Mouse (Mus musculus): ENCODE measurements around the gene Ttf2. TPM values are rescaled to one million over a fixed set of nuclear protein-coding genes. Genes with fewer than 3 reads are reported as not detected.

The Ttf2 gene
- total RNA-seq, 4 experiments from 2014 or later, result 1.1 to 1.5 (median 1.3) TPM

- no peak for DNase-seq (ENCODE audit: low spot score in 2 of 2)
These were observed 52.6 kb downstream of the Ttf2 start for GRCm38 (mm10) chr3:100916844-100917243.

DNA sequence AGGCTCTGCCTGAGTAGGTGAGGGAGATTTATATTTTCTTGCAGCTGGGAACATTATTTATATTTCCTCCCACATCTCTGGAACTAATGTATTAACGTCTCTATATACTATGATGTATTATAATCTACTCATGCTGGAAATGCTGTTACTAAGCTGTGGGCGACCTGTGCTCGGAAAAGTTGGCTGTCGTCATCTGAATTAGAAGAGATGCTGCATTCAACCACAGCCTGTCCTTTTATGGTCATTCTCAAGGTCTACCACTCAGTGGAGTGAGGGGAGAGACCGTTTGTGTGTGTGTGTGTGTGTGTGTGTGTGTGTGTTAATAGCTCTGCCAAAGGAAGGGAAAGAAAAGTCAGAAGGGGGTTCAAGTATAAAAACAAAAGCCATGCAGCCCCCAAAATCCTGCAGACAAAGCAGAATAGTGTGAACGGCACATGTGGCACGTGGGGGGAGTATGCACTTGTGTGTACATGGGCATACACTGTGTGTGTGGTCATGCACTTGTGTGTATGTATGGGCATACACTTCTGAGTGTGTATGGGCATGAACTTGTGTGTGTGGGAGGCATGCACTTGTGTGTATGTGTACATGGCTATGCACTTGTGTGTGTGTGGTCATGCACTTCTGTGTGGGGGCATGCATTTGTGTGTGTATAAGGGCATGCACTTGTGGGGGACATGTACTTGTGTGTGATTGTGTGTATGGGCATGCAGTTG, 57.8 kb downstream of the Ttf2 start:
- no peak for DNase-seq (ENCODE audit: low spot score in 2 of 2)

DNA sequence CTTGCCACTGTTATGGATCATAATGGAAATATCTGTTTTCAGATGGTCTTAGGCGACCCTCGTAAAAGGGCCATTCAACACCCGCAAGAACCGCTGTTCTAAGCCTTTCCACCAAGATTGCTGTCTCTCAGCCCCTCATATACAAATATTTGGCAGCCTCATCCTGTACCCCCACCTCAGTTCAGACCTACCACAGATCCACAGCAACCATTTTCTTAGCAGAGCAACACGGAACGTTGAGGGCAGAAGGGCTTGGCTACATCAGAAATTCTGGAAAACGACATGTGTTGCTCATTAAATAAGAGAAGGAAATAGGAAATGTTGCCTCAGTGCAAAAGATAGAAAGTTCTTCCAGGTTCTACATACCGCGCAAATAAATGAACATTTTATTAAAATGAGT, 58.4 kb downstream of the Ttf2 start:
- no peak for DNase-seq (ENCODE audit: low spot score in 2 of 2)

GRCm38 (mm10) chr3:100910621-100911020, 58.8 kb downstream of the Ttf2 start:
- no peak for DNase-seq (ENCODE audit: low spot score in 2 of 2)

GRCm38 (mm10) chr3:100908594-100908993, 60.9 kb downstream of the Ttf2 start:
- no peak for DNase-seq (ENCODE audit: low spot score in 2 of 2)

GRCm38 (mm10) chr3:100906916-100907315, 62.5 kb downstream of the Ttf2 start:
- DNase-seq (ENCODE audit: low spot score in 2 of 2), result no peak

DNA sequence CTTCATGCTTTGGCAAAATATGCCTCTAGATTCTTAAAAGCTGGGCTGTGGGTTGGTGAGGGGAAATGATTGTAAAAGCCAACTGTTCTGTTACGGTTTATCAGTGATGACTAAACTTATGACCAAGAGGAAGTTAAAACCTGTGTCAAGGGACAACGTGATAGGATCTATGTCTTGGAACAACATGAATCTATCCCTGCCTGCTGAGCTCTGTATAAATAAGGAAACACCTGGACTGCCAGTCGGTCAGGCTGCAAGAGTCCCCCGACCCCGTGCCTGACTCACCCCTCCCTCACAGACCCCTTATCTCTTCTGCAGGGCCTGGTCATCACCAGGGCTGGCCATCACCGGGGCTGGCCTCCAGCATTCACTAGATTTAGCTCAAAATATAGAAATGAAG, 63.3 kb downstream of the Ttf2 start:
- DNase-seq (ENCODE audit: low spot score in 2 of 2), result no peak

DNA sequence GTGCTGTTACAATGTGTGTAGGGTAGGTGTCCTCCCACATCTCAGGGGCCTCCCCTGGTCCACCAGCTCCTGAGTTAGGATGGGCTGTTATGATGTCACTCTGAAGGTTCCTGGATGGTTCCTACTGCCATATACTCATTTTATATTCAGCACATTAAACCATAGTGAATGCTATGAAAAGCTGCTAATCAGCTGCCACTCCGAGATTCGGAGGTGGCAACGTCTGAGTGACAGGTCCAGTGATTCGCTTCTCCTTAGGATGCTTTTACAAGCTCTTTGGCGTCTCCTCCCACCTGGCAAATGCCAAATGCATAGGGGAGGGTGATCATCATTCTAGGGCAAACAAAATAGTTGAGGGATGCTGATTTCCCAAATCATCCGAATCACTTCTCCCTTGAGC, 74.0 kb downstream of the Ttf2 start:
- DNase-seq (ENCODE audit: low spot score in 2 of 2), result no peak

DNA sequence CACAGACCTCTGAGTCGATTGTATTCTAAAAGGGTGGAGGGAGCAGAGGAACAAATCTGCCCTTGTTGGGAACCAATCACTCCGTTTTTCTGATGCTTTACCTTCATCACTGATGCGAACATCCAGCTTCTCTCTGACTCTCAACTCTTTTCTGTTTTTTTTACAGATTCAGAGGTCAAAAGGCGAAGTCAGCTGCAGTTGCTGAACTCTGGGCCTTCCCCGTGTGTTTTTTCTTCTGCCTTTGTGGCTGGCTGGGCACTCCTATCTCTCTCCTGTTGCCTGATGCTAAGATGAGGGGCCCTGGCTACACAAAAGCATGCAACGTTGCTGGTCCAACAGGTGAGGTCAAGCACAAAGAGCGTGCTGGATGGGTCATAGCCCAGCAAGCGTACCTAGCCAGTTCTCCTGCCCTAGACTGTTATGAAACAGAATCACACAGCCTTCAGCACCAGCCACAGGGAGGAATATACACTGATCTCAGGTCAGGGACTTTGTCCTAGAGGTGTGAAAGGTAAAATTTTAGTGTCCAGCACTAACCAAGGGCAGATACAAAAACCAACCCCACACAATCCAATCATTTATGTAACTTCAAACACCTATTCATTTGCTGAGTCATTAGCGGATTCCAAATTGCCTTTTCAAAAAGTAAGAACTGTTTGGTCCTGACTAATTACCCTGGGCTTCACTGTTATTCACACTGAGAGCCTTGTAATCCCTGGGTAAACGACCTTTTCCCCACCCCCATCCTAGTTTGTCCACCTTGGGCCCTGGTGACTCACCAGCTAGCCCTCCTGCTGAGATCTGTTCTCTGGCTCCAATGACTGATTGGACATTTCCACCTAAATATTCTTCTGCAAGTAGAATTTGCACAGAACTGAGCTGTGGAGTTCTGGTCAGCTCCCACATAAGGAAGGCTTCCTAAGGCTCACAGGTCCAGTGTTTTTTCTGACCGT, 76.8 kb downstream of the Ttf2 start:
- DNase-seq (ENCODE audit: low spot score in 2 of 2), result no peak

- no peak for DNase-seq (ENCODE audit: low spot score in 2 of 2)
These were observed 79.1 kb downstream of the Ttf2 start for GRCm38 (mm10) chr3:100890406-100890805.

DNA sequence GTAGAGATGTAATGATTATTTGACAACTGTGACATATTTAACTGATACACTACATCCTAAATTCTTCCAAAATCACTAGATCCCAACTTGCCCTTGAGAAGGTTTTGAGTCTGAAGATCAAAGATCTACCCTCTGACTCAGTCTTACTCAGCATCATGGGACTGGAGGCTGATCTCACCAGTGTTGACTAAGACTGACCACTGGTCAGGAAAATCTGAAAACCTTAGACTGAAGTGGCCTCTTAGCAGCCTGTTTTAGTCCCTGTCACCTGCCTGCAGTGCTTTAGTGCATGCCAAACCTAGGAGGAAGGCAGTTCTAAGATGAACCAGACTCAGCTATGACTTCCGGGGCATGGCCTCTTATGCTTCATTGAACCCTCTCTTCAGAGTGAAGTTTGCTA, 80.2 kb downstream of the Ttf2 start:
- DNase-seq (ENCODE audit: low spot score in 2 of 2), result no peak

Other genes starting within 250 kb of the Ttf2 start
- gene Vtcn1, start 144.2 kb downstream of the Ttf2 start, total RNA-seq (2022), result under 1 TPM in 3 of 4 experiments, not detected in 1; 0.23 to 0.48 (median 0.36) TPM
- gene Trim45, start 47.5 kb downstream of the Ttf2 start, total RNA-seq (2022), result 10 to 100 TPM; 10.4 to 15.0 (median 11.7) TPM
- 1 to 10 TPM in 2 of 4 experiments, under 1 TPM in 2; 0.48 to 1.4 (median 0.92) TPM for gene Cd101, start 59.9 kb upstream of the Ttf2 start, total RNA-seq (2022)
- gene Ptgfrn, start 140.6 kb upstream of the Ttf2 start, total RNA-seq (2022), result 10 to 100 TPM; 28.8 to 31.3 (median 29.4) TPM

Data from left cerebral cortex, adult 8-10 months (tissue).